ENCODE assay signal across 8 mouse cellular contexts in the genomic region with DNA sequence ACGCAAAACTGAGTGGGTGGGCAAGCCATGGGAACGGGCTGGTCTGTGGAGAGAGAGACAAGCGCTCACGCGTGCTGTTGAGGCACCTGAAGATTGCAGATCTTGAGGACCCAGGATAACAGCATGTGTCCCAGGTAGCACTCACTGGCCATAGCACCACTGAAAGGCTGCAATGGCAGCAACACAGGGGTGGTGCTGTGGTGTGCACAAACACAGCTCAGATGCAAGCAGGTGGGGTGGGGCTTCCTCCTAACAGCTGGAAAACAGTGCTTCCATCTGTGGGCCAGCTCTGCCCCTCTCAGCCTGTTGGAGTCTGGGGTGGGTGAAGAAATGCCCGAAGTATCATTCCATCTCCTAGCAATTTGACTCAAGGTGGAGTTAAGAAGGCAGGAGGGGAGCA. TPM values are rescaled to one million over a fixed set of nuclear protein-coding genes. Genes with fewer than 3 reads are reported as not detected.
DNase-seq lines count a peak whose midpoint lies in the region; ATAC-seq lines count a peak whose summit lies in the region.

A gene (plus strand): TSS at position 301 of the 400 bp plus-strand sequence.

- no peak within 1 kb of the TSS for H3K4me3 ChIP-seq in forebrain, embryonic 14.5 days (ENCODE audit: low read depth, low read length)
- H3K4me3 ChIP-seq in midbrain, embryonic 12.5 days = no peak within 1 kb of the TSS

- DNase-seq in left cerebral cortex, adult 18-20 months (ENCODE audit: low spot score in 2 of 2) = no peak
- no peak for DNase-seq in left cerebral cortex, postnatal 36 days (ENCODE audit: low spot score in 2 of 2)
- DNase-seq in forebrain, embryonic 14.5 days (ENCODE audit: low spot score) = no peak
- DNase-seq in right cerebral cortex, postnatal 14 days = no peak
- no peak for DNase-seq in adrenal gland, adult (ENCODE audit: inconsistent age in 2 of 2, low spot score in 1 of 2)
- no peak for DNase-seq in thymus, postnatal 10 days (ENCODE audit: low spot score in 2 of 2)

- intact Hi-C loops in left cerebral cortex, postnatal 36 days (cut with DNase I) = no loop called here

- H3K36me3 ChIP-seq in forebrain, embryonic 14.5 days (ENCODE audit: control insufficient read depth, insufficient read depth, low read length) = no peaks in the 10 kb centered on the region
- H3K36me3 ChIP-seq in midbrain, embryonic 12.5 days = no peaks in the 10 kb centered on the region

- no peak within 1 kb of the TSS for H3K27ac ChIP-seq in forebrain, embryonic 14.5 days (ENCODE audit: low read depth, low read length)
- no peak within 1 kb of the TSS for H3K27ac ChIP-seq in midbrain, embryonic 12.5 days (replicated peaks)

- no peak within 1 kb of the TSS for H3K4me2 ChIP-seq in forebrain, embryonic 14.5 days (ENCODE audit: low read length)
- no peak within 1 kb of the TSS for H3K4me2 ChIP-seq in midbrain, embryonic 12.5 days (replicated peaks)

- no peaks in the 10 kb centered on the region for H3K9me3 ChIP-seq in forebrain, embryonic 14.5 days (replicated peaks; ENCODE audit: control insufficient read depth, low read length)
- no peaks in the 10 kb centered on the region for H3K9me3 ChIP-seq in midbrain, embryonic 12.5 days

- ATAC-seq in activated CD4-positive, CD25-positive, alpha-beta regulatory T cell, adult 4 months = no peak
- no peak for ATAC-seq in forebrain, embryonic 14.5 days
- ATAC-seq in midbrain, embryonic 12.5 days (ENCODE audit: low FRiP score, low read depth) = no peak

- no peaks in the 10 kb centered on the region for H3K27me3 ChIP-seq in forebrain, embryonic 14.5 days (replicated peaks; ENCODE audit: control insufficient read depth, insufficient read depth, low read length)
- peaks cover 11% of the 10 kb centered on the region for H3K27me3 ChIP-seq in midbrain, embryonic 12.5 days

- WGBS in forebrain, embryonic 14.5 days = 88% methylated on average over 6 of the region's 6 CpGs
- 83% methylated on average over 6 of the region's 6 CpGs for WGBS in midbrain, embryonic 12.5 days

- H3K4me1 ChIP-seq in forebrain, embryonic 14.5 days (ENCODE audit: control insufficient read depth, insufficient read depth, low read length) = no peaks in the 10 kb centered on the region
- H3K4me1 ChIP-seq in midbrain, embryonic 12.5 days = no peaks in the 10 kb centered on the region

- no peak within 1 kb of the TSS for H3K9ac ChIP-seq in forebrain, embryonic 14.5 days (ENCODE audit: low read length)
- H3K9ac ChIP-seq in midbrain, embryonic 12.5 days (replicated peaks) = no peak within 1 kb of the TSS

RNA-seq across cellular contexts. Expression of the gene that starts here (rescaled TPM):
- 10 to 100 TPM; 14.1 to 14.2 TPM for total RNA-seq in left cerebral cortex, adult 18-20 months (2021)
- total RNA-seq in left cerebral cortex, postnatal 36 days (2021) = 10 to 100 TPM in 1 of 2 experiments, 1 to 10 TPM in 1; 8.6 to 11.7 TPM
- 10 to 100 TPM; 40.8 to 41.3 TPM for polyA plus RNA-seq in activated CD4-positive, CD25-positive, alpha-beta regulatory T cell, adult 4 months (2017; shearing (Covaris generic))
- polyA plus RNA-seq in forebrain, embryonic 14.5 days (2014; fragmentation: Nextera tagmentation; extraction: Ambion mirVana) = 18.9 and 24.3 TPM in 2 replicates
- 33.5 and 35.0 TPM in 2 replicates for polyA plus RNA-seq in midbrain, embryonic 12.5 days (2016; fragmentation: Nextera tagmentation; extraction: Ambion mirVana)
